Mouse (Mus musculus): Measurements from ENCODE around the gene 1700003F12Rik. TPM values are rescaled to one million over a fixed set of nuclear protein-coding genes. Genes with fewer than 3 reads are reported as not detected.

Gene 1700003F12Rik
- polyA plus RNA-seq, 2 experiments = 0.48 to 1.4 TPM

- Histone ChIP-seq H3K9me3 (ENCODE audit: control insufficient read depth, low read length) (no peaks in the 10 kb centered on the region), H3K36me3 (ENCODE audit: control insufficient read depth, insufficient read depth, low read length) (peaks cover 55% of the 10 kb centered on the region), H3K27ac (replicated peaks; ENCODE audit: low read depth, low read length) (no peak overlapping the region), H3K9ac (ENCODE audit: low read depth, low read length, severe bottlenecking) (no peak overlapping the region), H3K4me1 (ENCODE audit: control insufficient read depth, insufficient read depth, low read length) (no peaks in the 10 kb centered on the region), H3K27me3 (ENCODE audit: control insufficient read depth, insufficient read depth, low read length) (no peaks in the 10 kb centered on the region), H3K4me2 (replicated peaks; ENCODE audit: low read depth, low read length, severe bottlenecking) (no peak overlapping the region), H3K4me3 (replicated peaks; ENCODE audit: low read length) (no peak overlapping the region)
- ATAC-seq (ENCODE audit: low FRiP score, low read depth) (no peak), DNase-seq (ENCODE audit: low spot score) (no peak)
- WGBS = 75% methylated on average over 9 of the region's 9 CpGs
- no peak for TF ChIP-seq POLR2A (IDR thresholded peaks at IDR 0.05; ENCODE audit: borderline replicate concordance, extremely low read depth, insufficient read depth, insufficient read length)
Measured at GRCm38 (mm10) chr2:154507566-154508283, 39.2 kb upstream of the 1700003F12Rik start.

DNA sequence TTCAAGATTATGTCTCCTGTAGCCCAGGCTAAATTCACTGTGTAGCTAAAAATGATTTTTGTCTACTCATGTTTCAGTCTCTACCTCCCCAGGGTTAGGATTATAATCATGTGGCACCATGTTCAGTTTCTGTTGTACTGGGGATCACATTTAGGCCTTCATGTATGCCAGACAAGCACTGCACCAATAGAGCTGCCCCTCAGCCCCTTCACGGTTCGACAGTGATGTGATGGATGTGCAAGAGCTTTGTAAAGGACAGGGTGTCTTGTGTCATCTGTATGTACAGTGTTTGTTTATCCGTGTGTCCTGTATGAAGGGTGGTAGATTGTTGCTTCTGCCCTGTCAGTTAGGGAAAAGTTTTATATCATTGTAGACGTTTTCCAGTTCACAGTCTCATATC, 38.4 kb upstream of the 1700003F12Rik start:
- H3K4me2 ChIP-seq (replicated peaks; ENCODE audit: low read depth, low read length, severe bottlenecking) = no peak overlapping the region
- no peak overlapping the region for H3K9ac ChIP-seq (ENCODE audit: low read depth, low read length, severe bottlenecking)
- 92% methylated on average over 4 of the region's 4 CpGs for WGBS
- H3K9me3 ChIP-seq (ENCODE audit: control insufficient read depth, low read length) = no peaks in the 10 kb centered on the region
- no peak overlapping the region for H3K27ac ChIP-seq (replicated peaks; ENCODE audit: low read depth, low read length)
- H3K4me1 ChIP-seq (ENCODE audit: control insufficient read depth, insufficient read depth, low read length) = no peaks in the 10 kb centered on the region
- no peak overlapping the region for H3K4me3 ChIP-seq (replicated peaks; ENCODE audit: low read length)
- no peaks in the 10 kb centered on the region for H3K27me3 ChIP-seq (ENCODE audit: control insufficient read depth, insufficient read depth, low read length)
- DNase-seq (ENCODE audit: low spot score) (no peak), ATAC-seq (ENCODE audit: low FRiP score, low read depth) (no peak)
- peaks cover 55% of the 10 kb centered on the region for H3K36me3 ChIP-seq (ENCODE audit: control insufficient read depth, insufficient read depth, low read length)
- TF ChIP-seq POLR2A (IDR thresholded peaks at IDR 0.05; ENCODE audit: borderline replicate concordance, extremely low read depth, insufficient read depth, insufficient read length) = no peak

DNA sequence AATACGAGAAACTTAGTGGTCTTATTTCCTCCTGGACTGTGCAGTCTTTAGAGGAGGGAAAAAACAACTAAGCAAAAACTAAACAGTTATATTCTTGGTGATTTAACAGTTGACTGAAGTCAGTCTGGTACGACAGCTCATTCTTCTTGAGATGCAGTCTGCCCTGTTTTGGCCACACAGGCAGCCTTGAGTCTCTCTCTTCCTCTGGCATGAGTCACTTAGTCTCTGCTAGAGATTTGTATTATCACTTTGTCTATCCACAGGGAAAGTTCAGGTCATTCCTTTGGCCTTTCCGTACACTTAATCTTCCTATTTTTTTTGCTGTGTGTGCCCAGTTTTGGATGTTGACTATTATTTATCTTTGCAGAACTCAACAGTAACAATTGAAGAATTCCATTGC, 36.7 kb upstream of the 1700003F12Rik start:
- Histone ChIP-seq H3K9ac (ENCODE audit: low read depth, low read length, severe bottlenecking) (no peak overlapping the region), H3K27ac (replicated peaks; ENCODE audit: low read depth, low read length) (no peak overlapping the region), H3K4me1 (ENCODE audit: control insufficient read depth, insufficient read depth, low read length) (no peaks in the 10 kb centered on the region), H3K27me3 (ENCODE audit: control insufficient read depth, insufficient read depth, low read length) (no peaks in the 10 kb centered on the region), H3K4me2 (replicated peaks; ENCODE audit: low read depth, low read length, severe bottlenecking) (no peak overlapping the region), H3K9me3 (ENCODE audit: control insufficient read depth, low read length) (no peaks in the 10 kb centered on the region), H3K4me3 (replicated peaks; ENCODE audit: low read length) (no peak overlapping the region), H3K36me3 (ENCODE audit: control insufficient read depth, insufficient read depth, low read length) (peaks cover 50% of the 10 kb centered on the region)
- DNase-seq (ENCODE audit: low spot score) (no peak), ATAC-seq (ENCODE audit: low FRiP score, low read depth) (no peak)
- WGBS = 92% methylated on average over 3 of the region's 3 CpGs
- no peak for TF ChIP-seq POLR2A (IDR thresholded peaks at IDR 0.05; ENCODE audit: borderline replicate concordance, extremely low read depth, insufficient read depth, insufficient read length)

DNA sequence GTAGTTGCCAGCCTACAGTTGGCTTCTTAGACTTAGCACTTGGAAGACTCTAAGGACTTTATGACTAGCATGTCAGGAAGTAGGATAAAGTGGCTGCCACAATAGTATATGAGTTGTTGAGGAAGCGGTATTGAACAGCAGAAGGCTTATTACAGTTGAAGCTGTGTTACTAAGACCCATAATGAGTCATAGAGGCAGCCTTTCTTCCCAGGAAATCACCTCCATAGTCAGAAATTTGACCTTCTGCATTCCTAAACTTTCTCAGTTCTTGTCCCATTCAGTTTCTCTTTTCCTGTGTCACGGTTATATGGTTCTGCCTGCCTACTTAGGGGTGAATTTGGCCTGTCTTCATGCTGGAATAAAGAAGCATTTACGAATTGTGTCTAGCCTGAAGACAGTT, 29.9 kb upstream of the 1700003F12Rik start:
- Histone ChIP-seq H3K9ac (ENCODE audit: low read depth, low read length, severe bottlenecking) (no peak overlapping the region), H3K36me3 (ENCODE audit: control insufficient read depth, insufficient read depth, low read length) (peaks cover 39% of the 10 kb centered on the region), H3K4me2 (replicated peaks; ENCODE audit: low read depth, low read length, severe bottlenecking) (no peak overlapping the region), H3K4me1 (ENCODE audit: control insufficient read depth, insufficient read depth, low read length) (no peaks in the 10 kb centered on the region), H3K9me3 (ENCODE audit: control insufficient read depth, low read length) (no peaks in the 10 kb centered on the region), H3K4me3 (replicated peaks; ENCODE audit: low read length) (no peak overlapping the region), H3K27me3 (ENCODE audit: control insufficient read depth, insufficient read depth, low read length) (no peaks in the 10 kb centered on the region), H3K27ac (replicated peaks; ENCODE audit: low read depth, low read length) (no peak overlapping the region)
- ATAC-seq (ENCODE audit: low FRiP score, low read depth) (no peak), DNase-seq (ENCODE audit: low spot score) (no peak)
- WGBS = 88% methylated on average over 3 of the region's 3 CpGs
- TF ChIP-seq POLR2A (IDR thresholded peaks at IDR 0.05; ENCODE audit: borderline replicate concordance, extremely low read depth, insufficient read depth, insufficient read length) = no peak

GRCm38 (mm10) chr2:154517424-154517823, 29.5 kb upstream of the 1700003F12Rik start:
- DNase-seq (ENCODE audit: low spot score) (no peak), ATAC-seq (ENCODE audit: low FRiP score, low read depth) (no peak)
- Histone ChIP-seq H3K36me3 (ENCODE audit: control insufficient read depth, insufficient read depth, low read length) (peaks cover 37% of the 10 kb centered on the region), H3K4me2 (replicated peaks; ENCODE audit: low read depth, low read length, severe bottlenecking) (no peak overlapping the region), H3K9ac (ENCODE audit: low read depth, low read length, severe bottlenecking) (no peak overlapping the region), H3K27me3 (ENCODE audit: control insufficient read depth, insufficient read depth, low read length) (no peaks in the 10 kb centered on the region), H3K27ac (replicated peaks; ENCODE audit: low read depth, low read length) (no peak overlapping the region), H3K9me3 (ENCODE audit: control insufficient read depth, low read length) (no peaks in the 10 kb centered on the region), H3K4me3 (replicated peaks; ENCODE audit: low read length) (no peak overlapping the region), H3K4me1 (ENCODE audit: control insufficient read depth, insufficient read depth, low read length) (no peaks in the 10 kb centered on the region)
- 96% methylated on average over 5 of the region's 5 CpGs for WGBS
- TF ChIP-seq POLR2A (IDR thresholded peaks at IDR 0.05; ENCODE audit: borderline replicate concordance, extremely low read depth, insufficient read depth, insufficient read length) = no peak

Data from limb, embryonic 14.5 days (tissue).